Mouse (Mus musculus) layer of hippocampus, adult 9-10 months (tissue): ENCODE data around the gene Lenep.

Experiments used
- DNase-seq: peaks from one replicate; pipeline ENCODE4 v3.0.0; 2022; ENCODE audit warnings: low spot score

The Lenep gene

GRCm38 (mm10) chr3:89419981-89420380 is 17.4 kb upstream of the Lenep start:
- DNase-seq: no peak

- no peak for DNase-seq
Measured at GRCm38 (mm10) chr3:89419571-89419970, 17.0 kb upstream of the Lenep start.

GRCm38 (mm10) chr3:89418861-89419250 is 16.3 kb upstream of the Lenep start:
- DNase-seq: no peak

GRCm38 (mm10) chr3:89418170-89418860 is 15.7 kb upstream of the Lenep start, which contains the start of the genes Cks1b and Shc1:
TSS of gene Cks1b (minus strand) at chr3:89418383.
TSS of gene Shc1 (plus strand) at chr3:89418443.
- DNase-seq: peak; percentile 97

- DNase-seq: no peak
Measured at GRCm38 (mm10) chr3:89417840-89418169, 15.2 kb upstream of the Lenep start.

GRCm38 (mm10) chr3:89417131-89417530 is 14.5 kb upstream of the Lenep start:
- DNase-seq: no peak

GRCm38 (mm10) chr3:89416158-89416557 is 13.6 kb upstream of the Lenep start:
- DNase-seq: no peak

- peak; percentile 100 for DNase-seq
Measured at GRCm38 (mm10) chr3:89411490-89412393, 9.1 kb upstream of the Lenep start, which contains the start of gene Flad1. TSS of gene Flad1 (minus strand) at chr3:89411870.

- no peak for DNase-seq
Measured at GRCm38 (mm10) chr3:89410864-89411263, 8.3 kb upstream of the Lenep start.

GRCm38 (mm10) chr3:89409701-89410100 is 7.1 kb upstream of the Lenep start:
- DNase-seq: no peak

- DNase-seq: no peak
Measured at GRCm38 (mm10) chr3:89408448-89408847, 5.9 kb upstream of the Lenep start.

- DNase-seq: no peak
Measured at GRCm38 (mm10) chr3:89406887-89407286, 4.3 kb upstream of the Lenep start.

- no peak for DNase-seq
Measured at GRCm38 (mm10) chr3:89401329-89401728, 1.3 kb downstream of the Lenep start.

- no peak for DNase-seq
Measured at GRCm38 (mm10) chr3:89396654-89397005, 6.0 kb downstream of the Lenep start.

- DNase-seq: no peak
Measured at GRCm38 (mm10) chr3:89395806-89396653, 6.6 kb downstream of the Lenep start.

GRCm38 (mm10) chr3:89395419-89395805 is 7.2 kb downstream of the Lenep start:
- DNase-seq: no peak

GRCm38 (mm10) chr3:89394894-89395256 is 7.7 kb downstream of the Lenep start:
- no peak for DNase-seq

- DNase-seq: no peak
Measured at GRCm38 (mm10) chr3:89394006-89394893, 8.3 kb downstream of the Lenep start, which contains the start of gene Zbtb7b. TSS of gene Zbtb7b (minus strand) at chr3:89394776.

- peak; percentile 81 for DNase-seq
Measured at GRCm38 (mm10) chr3:89393605-89394004, 9.0 kb downstream of the Lenep start.

GRCm38 (mm10) chr3:89392871-89393311 is 9.7 kb downstream of the Lenep start:
- DNase-seq: no peak
